Mouse (Mus musculus) liver, adult 2 months (tissue): ENCODE results near the gene Lilr4b. TPM values are rescaled to one million over a fixed set of nuclear protein-coding genes. Genes with fewer than 3 reads are reported as not detected.

ENCODE experiments used
- DNase-seq: peaks from one replicate; pipeline ENCODE4 v3.0.0-alpha.2; 2011; ENCODE audit warnings: low read depth, low spot score; ENCODE audit errors: extremely low read depth
- H3K27ac ChIP-seq: fragments of 200-500 bp; replicated peaks from 2 replicates; pipeline ENCODE4 v1.5.1; 2012; ENCODE audit warnings: low read depth, mild to moderate bottlenecking, control low read depth, inconsistent platforms, low read length; ENCODE audit not compliant: insufficient read depth
- H3K27me3 ChIP-seq: fragments of 200-500 bp; 2 replicates; pipeline ENCODE4 v1.6.1; 2012; ENCODE audit warnings: mild to moderate bottlenecking, moderate library complexity, low read length, inconsistent platforms; ENCODE audit not compliant: control insufficient read depth, insufficient read depth
- H3K36me3 ChIP-seq: fragments of 200-500 bp; 2 replicates; pipeline ENCODE4 v1.6.1; 2012; ENCODE audit warnings: low read length, inconsistent platforms; ENCODE audit not compliant: control insufficient read depth, insufficient read depth
- H3K4me1 ChIP-seq: fragments of 200-500 bp; 2 replicates; pipeline ENCODE4 v1.6.1; 2011; ENCODE audit warnings: low read length; ENCODE audit not compliant: control insufficient read depth, insufficient read depth
- H3K4me3 ChIP-seq: fragments of 200-500 bp; 2 replicates; pipeline ENCODE4 v1.5.1; 2011; ENCODE audit warnings: low read depth, mild to moderate bottlenecking, control low read depth, low read length, moderate library complexity; ENCODE audit not compliant: insufficient read depth
- H3K79me2 ChIP-seq: fragments of 200-500 bp; 2 replicates; pipeline ENCODE4 v1.6.1; 2012; ENCODE audit warnings: inconsistent platforms, mild to moderate bottlenecking, low read length, moderate library complexity; ENCODE audit not compliant: control insufficient read depth, insufficient read depth
- H3K9ac ChIP-seq: fragments of 200-500 bp; 2 replicates; pipeline ENCODE4 v1.6.1; 2012; ENCODE audit warnings: low read depth, mild to moderate bottlenecking, control low read depth, inconsistent platforms, low read length
- CTCF ChIP-seq: fragments of 200-500 bp; IDR thresholded peaks from 2 replicates; pipeline ENCODE4 v1.5.1; 2011; ENCODE audit warnings: low read depth, low read length, control low read depth
- POLR2A ChIP-seq: fragments of 200-500 bp; IDR thresholded peaks from 2 replicates; pipeline ENCODE4 v1.6.1; 2011; ENCODE audit warnings: low read length, control low read depth; ENCODE audit not compliant: insufficient read depth; ENCODE audit errors: extremely low read depth
- WGBS: fragments of 180-500 bp; shearing (Covaris S2); methylation state at CpG from one replicate; pipeline ENCODE4 v1.1.7; 2018; 5-methylcytosine and 5-hydroxymethylcytosine counted together
- polyA plus RNA-seq: library from polyadenylated mRNA; depleted of rRNA; stranded (reverse); fragments of >200 nt; gene quantifications from 2 replicates; pipeline ENCODE4 v1.2.3, GENCODE M21; 2012; rRNA removed
- total RNA-seq: library from RNA; depleted of rRNA; stranded (reverse); fragments of >200 nt; gene quantifications from 2 replicates; pipeline ENCODE4 v1.2.3, GENCODE M21; 2014; rRNA removed

The Lilr4b gene
- total and polyA plus RNA-seq, 2 experiments = 0.89 to 2.9 TPM

DNA sequence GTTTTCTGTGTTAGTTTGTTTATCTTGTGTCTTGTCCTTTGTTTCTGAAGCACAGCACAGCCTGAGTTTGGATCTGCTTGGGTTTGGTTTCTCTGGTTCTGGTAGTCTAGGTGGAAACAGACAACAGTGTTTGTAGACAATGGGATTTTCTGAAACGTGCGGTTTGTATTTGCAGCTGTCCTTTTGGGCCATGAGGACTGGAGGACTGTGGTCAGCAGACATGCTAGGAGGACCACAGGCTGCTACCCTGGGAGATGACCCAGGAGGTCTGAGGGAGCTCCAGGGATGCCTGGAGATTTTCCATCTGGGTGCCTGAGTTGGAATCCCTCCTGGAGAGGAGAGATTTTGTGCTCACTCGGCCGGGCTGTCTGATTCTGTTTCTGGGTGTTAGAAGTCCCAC, 46.2 kb downstream of the Lilr4b start:
- Histone ChIP-seq H3K79me2 (no peaks in the 10 kb centered on the region), H3K9ac (peak overlapping the region; percentile 47; the same call in 1 of the 2 replicates), H3K27ac (peak overlapping the region; percentile 54), H3K4me1 (no peaks in the 10 kb centered on the region), H3K27me3 (no peaks in the 10 kb centered on the region), H3K36me3 (no peaks in the 10 kb centered on the region), H3K4me3 (peak overlapping the region; percentile 49)
- DNase-seq = no peak
- TF ChIP-seq POLR2A = no peak
- no peak for TF ChIP-seq CTCF
- 79% methylated on average over 4 of the region's 4 CpGs for WGBS

DNA sequence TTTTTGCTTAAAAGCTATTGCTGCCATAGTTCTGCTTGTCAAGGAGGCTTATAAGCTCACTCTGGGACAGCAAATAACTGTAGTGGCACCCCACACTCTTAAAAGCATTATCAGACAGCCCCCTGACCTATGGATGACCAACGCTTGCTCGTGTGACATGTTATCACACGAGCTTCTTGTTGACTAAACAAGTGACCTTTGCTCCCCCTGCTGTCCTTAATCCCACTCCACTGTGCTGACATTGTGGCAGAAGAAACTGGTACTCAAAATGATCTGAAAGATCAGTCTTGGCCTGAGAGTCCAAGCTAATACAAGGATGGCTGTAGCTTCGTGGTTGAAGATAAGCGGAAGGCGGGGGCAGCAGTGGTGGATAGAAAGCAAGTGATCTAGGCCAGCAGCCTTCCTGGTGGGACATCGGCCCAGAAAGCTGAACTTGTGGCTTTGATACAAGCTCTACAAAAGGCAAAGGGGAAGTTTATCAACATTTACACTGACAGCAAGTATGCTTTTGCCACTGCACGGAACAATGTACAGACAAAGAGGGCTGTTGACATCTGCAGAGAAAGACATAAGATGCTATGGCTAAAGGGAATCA, 48.5 kb downstream of the Lilr4b start:
- TF ChIP-seq POLR2A (no peak), CTCF (no peak)
- Histone ChIP-seq H3K4me3 (no peak overlapping the region), H3K4me1 (no peaks in the 10 kb centered on the region), H3K27ac (peak overlapping the region; percentile 44; the same call in 1 of the 2 replicates), H3K27me3 (no peaks in the 10 kb centered on the region), H3K9ac (no peak overlapping the region), H3K79me2 (no peaks in the 10 kb centered on the region), H3K36me3 (no peaks in the 10 kb centered on the region)
- WGBS = 47% methylated on average over 8 of the region's 8 CpGs
- DNase-seq = no peak

DNA sequence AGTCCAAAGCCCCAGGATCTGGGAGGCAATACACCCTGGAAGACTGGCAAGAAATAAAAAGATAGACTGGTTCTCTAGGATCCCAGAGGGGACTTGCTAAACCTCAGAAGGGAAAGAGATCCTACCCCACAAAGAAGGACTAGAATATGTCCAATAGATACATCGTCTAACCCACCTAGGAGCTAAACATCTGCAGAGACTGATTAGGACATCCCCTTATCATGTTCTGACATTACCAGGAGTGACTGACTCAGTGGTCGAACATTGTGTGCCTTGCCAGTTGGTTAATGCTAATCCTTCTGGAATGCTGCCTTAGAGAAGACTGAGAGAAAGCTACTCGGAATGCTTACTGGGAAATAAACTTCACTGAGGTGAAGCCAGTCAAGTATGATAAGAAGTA, 49.1 kb downstream of the Lilr4b start:
- WGBS = 75% methylated on average over 3 of the region's 3 CpGs
- Histone ChIP-seq H3K4me1 (no peaks in the 10 kb centered on the region), H3K36me3 (no peaks in the 10 kb centered on the region), H3K4me3 (no peak overlapping the region), H3K27ac (no peak overlapping the region), H3K9ac (no peak overlapping the region), H3K79me2 (no peaks in the 10 kb centered on the region), H3K27me3 (no peaks in the 10 kb centered on the region)
- no peak for TF ChIP-seq CTCF
- TF ChIP-seq POLR2A = no peak
- no peak for DNase-seq

DNA sequence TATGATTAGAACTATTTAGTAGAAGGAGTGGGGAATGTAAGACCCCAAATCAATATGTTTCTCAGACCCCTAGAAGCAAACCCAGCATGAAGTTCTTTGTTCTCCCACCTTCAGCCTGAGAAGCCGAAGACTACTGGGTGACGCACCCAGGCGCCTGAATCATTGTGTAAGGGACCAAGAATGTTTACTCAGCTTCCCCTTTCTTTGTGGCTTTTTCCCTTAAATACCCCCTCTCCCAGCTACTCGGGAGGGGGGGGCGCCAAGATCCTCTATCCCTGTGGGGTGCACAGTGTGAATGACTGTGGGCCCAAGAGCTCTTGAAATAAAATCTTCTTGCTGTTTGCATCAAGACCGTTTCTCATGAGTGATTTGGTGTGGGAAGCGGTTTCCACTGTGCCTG, 50.4 kb downstream of the Lilr4b start:
- Histone ChIP-seq H3K36me3 (no peaks in the 10 kb centered on the region), H3K4me1 (no peaks in the 10 kb centered on the region), H3K9ac (no peak overlapping the region), H3K4me3 (no peak overlapping the region), H3K27ac (no peak overlapping the region), H3K79me2 (no peaks in the 10 kb centered on the region), H3K27me3 (no peaks in the 10 kb centered on the region)
- TF ChIP-seq CTCF (no peak), POLR2A (no peak)
- no peak for DNase-seq
- 81% methylated on average over 7 of the region's 7 CpGs for WGBS

Other genes with a start within 250 kb of the Lilr4b start
- 1.2 and 3.8 TPM in 2 replicates for gene Gm49339, start within 50 bp of the Lilr4b start, total RNA-seq
- gene Gm49339, start within 50 bp of the Lilr4b start, polyA plus RNA-seq = 0.96 and 2.3 TPM in 2 replicates
- gene Lilrb4a, start 10.3 kb downstream of the Lilr4b start, total RNA-seq = 6.2 and 7.0 TPM in 2 replicates
- 0.39 and 0.76 TPM in 2 replicates for gene Lilrb4a, start 10.3 kb downstream of the Lilr4b start, polyA plus RNA-seq
- not detected in 2 replicates for gene Fam162b, start 109.9 kb downstream of the Lilr4b start, total RNA-seq
- not detected in 2 replicates for gene Fam162b, start 109.9 kb downstream of the Lilr4b start, polyA plus RNA-seq
- gene Gprc6a, start 150.8 kb downstream of the Lilr4b start, total RNA-seq = not detected in 2 replicates
- gene Gprc6a, start 150.8 kb downstream of the Lilr4b start, polyA plus RNA-seq = not detected in 2 replicates
- not detected in 2 replicates for gene Rfx6, start 197.1 kb downstream of the Lilr4b start, total RNA-seq
- not detected in 2 replicates for gene Rfx6, start 197.1 kb downstream of the Lilr4b start, polyA plus RNA-seq